Mouse (Mus musculus): ENCODE measurements around the gene Xpr1.

- no peak for TF ChIP-seq CTCF (IDR thresholded peaks at IDR 0.05; ENCODE audit: insufficient read depth, low read depth, low read length)
- no peak for TF ChIP-seq POLR2A (IDR thresholded peaks at IDR 0.05; ENCODE audit: insufficient read depth, low read depth, low read length)
Measured at GRCm38 (mm10) chr1:155232786-155233185, 184.4 kb downstream of the Xpr1 start.

Data from olfactory bulb, adult 2 months (tissue).